Mouse (Mus musculus): ENCODE measurements around the gene Vmn1r101. TPM values are rescaled to one million over a fixed set of nuclear protein-coding genes. Genes with fewer than 3 reads are reported as not detected.
"Not testable (repeated sequence)": the region's sequence is repeated elsewhere in the genome, so short reads cannot be mapped to it uniquely, and the experiment has no call there.

The Vmn1r101 gene
- total RNA-seq (2021): not detected
- long read RNA-seq: 0 reads

DNA sequence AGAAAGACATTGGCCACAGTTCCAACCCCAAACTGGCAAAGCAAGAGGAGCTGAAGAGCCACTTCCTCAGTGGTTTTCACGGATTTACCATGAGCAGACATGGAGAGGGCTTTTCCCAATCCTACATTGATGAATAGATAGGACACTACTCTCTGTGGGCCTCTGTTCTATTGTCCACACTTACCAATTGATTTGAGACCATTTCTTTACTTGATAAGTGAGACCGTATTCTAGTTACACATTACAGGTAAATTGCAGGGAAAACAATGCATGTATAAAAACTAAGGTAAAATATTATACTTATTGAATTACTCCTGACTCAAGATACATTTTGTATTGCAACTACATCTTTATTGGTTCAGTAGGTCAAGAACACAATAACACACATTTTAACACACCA is at the start of gene Vmn1r101:
Gene Vmn1r101, minus strand, starts transcription at position 101 of the 400 bp plus-strand sequence.
- DNase-seq (ENCODE audit: low spot score in 2 of 2): not testable (repeated sequence)

GRCm38 (mm10) chr7:20474825-20475224 is 32.4 kb upstream of the Vmn1r101 start, which contains the start of gene Gm10670:
Gene Gm10670 (minus strand): TSS chr7:20474925.
- DNase-seq (ENCODE audit: low spot score in 2 of 2): not testable (repeated sequence)

DNA sequence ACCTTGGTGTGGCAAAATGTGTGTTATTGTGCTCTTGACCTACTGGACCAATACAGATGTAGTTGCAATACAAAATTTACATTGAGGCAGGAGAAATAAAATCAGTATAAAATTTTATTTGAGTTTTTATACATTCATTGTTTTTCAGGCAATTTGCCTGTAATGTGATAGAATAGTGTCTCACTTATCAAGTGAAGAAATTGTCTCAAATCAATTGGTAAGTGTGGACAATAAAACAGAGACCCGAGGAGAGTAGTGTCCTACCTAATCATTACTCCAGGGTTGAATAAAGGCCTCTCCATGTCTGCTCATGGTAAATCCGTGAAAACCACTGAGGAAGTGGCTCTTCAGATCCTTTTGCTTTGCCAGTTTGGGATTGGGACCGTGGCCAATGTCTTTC is 24.8 kb downstream of the Vmn1r101 start, which contains the start of gene Vmn1r100:
Gene Vmn1r100, plus strand, starts transcription at position 301 of the 400 bp plus-strand sequence.
- not testable (repeated sequence) for DNase-seq (ENCODE audit: low spot score in 2 of 2)

Other genes starting within 250 kb of the Vmn1r101 start
- gene Vmn1r95, start 248.9 kb downstream of the Vmn1r101 start, total RNA-seq (2021): not detected
- not detected for gene Gm6164, start 237.0 kb downstream of the Vmn1r101 start, total RNA-seq (2021)
- not detected for gene Gm4498, start 208.8 kb downstream of the Vmn1r101 start, total RNA-seq (2021)
- gene Gm5890, start 179.8 kb downstream of the Vmn1r101 start, total RNA-seq (2021): not detected
- gene Gm4133, start 108.5 kb downstream of the Vmn1r101 start, total RNA-seq (2021): not detected
- not detected for gene Gm5728, start 67.2 kb downstream of the Vmn1r101 start, total RNA-seq (2021)
- gene Vmn1r100, start 24.7 kb downstream of the Vmn1r101 start, total RNA-seq (2021): not detected
- not detected for gene Gm10670, start 32.3 kb upstream of the Vmn1r101 start, total RNA-seq (2021)
- not detected for gene Vmn1r103, start 67.9 kb upstream of the Vmn1r101 start, total RNA-seq (2021)
- gene Vmn1r104, start 91.2 kb upstream of the Vmn1r101 start, total RNA-seq (2021): not detected
- not detected for gene Gm5726, start 103.2 kb upstream of the Vmn1r101 start, total RNA-seq (2021)
- not detected for gene Gm4141, start 133.6 kb upstream of the Vmn1r101 start, total RNA-seq (2021)
- not detected for gene Gm4513, start 156.4 kb upstream of the Vmn1r101 start, total RNA-seq (2021)
- gene Vmn1r107, start 226.3 kb upstream of the Vmn1r101 start, total RNA-seq (2021): not detected

All from layer of hippocampus, adult 18-20 months (tissue).